Mouse (Mus musculus) monocyte, adult 5-6 weeks (primary cell): ENCODE results near the gene Olfr1215. TPM values are rescaled to one million over a fixed set of nuclear protein-coding genes. Genes with fewer than 3 reads are reported as not detected.
"Not testable (repeated sequence)": the region's sequence is repeated elsewhere in the genome, so short reads cannot be mapped to it uniquely, and the experiment has no call there.

Experiments
- ATAC-seq: fragments of 153-309, 156-312 bp; replicated peaks from 2 replicates; pipeline ENCODE4 v1.8.0; 2017; ENCODE audit warnings: mild to moderate bottlenecking; ENCODE audit not compliant: low TSS enrichment, insufficient number of reproducible peaks, severe bottlenecking, poor library complexity, low FRiP score
- total RNA-seq: library from RNA; stranded (forward); fragments of 200-1000, 200-491, 200-594 nt; gene quantifications from 3 replicates; pipeline ENCODE4 v1.2.3, GENCODE M21; 2017

The Olfr1215 gene
- total RNA-seq = not detected in 3 replicates

GRCm38 (mm10) chr2:89006873-89007272, at the start of gene Olfr1215:
Gene Olfr1215 (minus strand): TSS chr2:89006973.
- ATAC-seq = no peak

- no peak for ATAC-seq
Observed at GRCm38 (mm10) chr2:89031965-89032364, 25.2 kb upstream of the Olfr1215 start, which contains the start of gene Olfr1217. Gene Olfr1217 (minus strand): TSS chr2:89032065.

GRCm38 (mm10) chr2:89021436-89021835, 14.7 kb upstream of the Olfr1215 start:
- not testable (repeated sequence) for ATAC-seq

- ATAC-seq = no peak
Observed at GRCm38 (mm10) chr2:89018240-89018639, 11.5 kb upstream of the Olfr1215 start, which contains the start of gene Olfr1216. Gene Olfr1216 (minus strand): TSS chr2:89018340.

GRCm38 (mm10) chr2:88992553-88992952, 14.2 kb downstream of the Olfr1215 start, which contains the start of gene Olfr1214:
Gene Olfr1214 (minus strand): TSS chr2:88992653.
- ATAC-seq = no peak

GRCm38 (mm10) chr2:88980181-88980580, 26.6 kb downstream of the Olfr1215 start, which contains the start of gene Gm13762:
Gene Gm13762 (minus strand): TSS chr2:88980281.
- ATAC-seq = no peak

GRCm38 (mm10) chr2:88953669-88954068, 53.1 kb downstream of the Olfr1215 start, which contains the start of gene Olfr1212:
Gene Olfr1212 (plus strand): TSS chr2:88953969.
- ATAC-seq = no peak

Other genes starting within 250 kb of the Olfr1215 start
- gene Olfr1199, start 246.5 kb downstream of the Olfr1215 start, total RNA-seq = not detected in 3 replicates
- not detected in 3 replicates for gene Olfr1200, start 236.5 kb downstream of the Olfr1215 start, total RNA-seq
- not detected in 3 replicates for gene Olfr1201, start 213.9 kb downstream of the Olfr1215 start, total RNA-seq
- not detected in 3 replicates for gene Olfr1202, start 192.5 kb downstream of the Olfr1215 start, total RNA-seq
- not detected in 3 replicates for gene Olfr1205, start 177.2 kb downstream of the Olfr1215 start, total RNA-seq
- gene Olfr1204, start 157.7 kb downstream of the Olfr1215 start, total RNA-seq = not detected in 3 replicates
- gene Olfr1206, start 143.7 kb downstream of the Olfr1215 start, total RNA-seq = not detected in 3 replicates
- gene Olfr1208, start 104.7 kb downstream of the Olfr1215 start, total RNA-seq = not detected in 3 replicates
- gene Olfr1209, start 91.8 kb downstream of the Olfr1215 start, total RNA-seq = not detected in 3 replicates
- gene Olfr1211, start 68.9 kb downstream of the Olfr1215 start, total RNA-seq = 0.75 TPM in 1 of 3 replicates, not detected in the others
- gene Olfr1212, start 53.0 kb downstream of the Olfr1215 start, total RNA-seq = not detected in 3 replicates
- gene Gm13762, start 26.7 kb downstream of the Olfr1215 start, total RNA-seq = not detected in 3 replicates
- not detected in 3 replicates for gene Olfr1214, start 14.3 kb downstream of the Olfr1215 start, total RNA-seq
- not detected in 3 replicates for gene Olfr1216, start 11.4 kb upstream of the Olfr1215 start, total RNA-seq
- gene Olfr1217, start 25.1 kb upstream of the Olfr1215 start, total RNA-seq = not detected in 3 replicates
- gene Olfr1218, start 54.2 kb upstream of the Olfr1215 start, total RNA-seq = not detected in 3 replicates
- gene Olfr1219, start 76.5 kb upstream of the Olfr1215 start, total RNA-seq = not detected in 3 replicates
- not detected in 3 replicates for gene Olfr1220, start 99.9 kb upstream of the Olfr1215 start, total RNA-seq
- not detected in 3 replicates for gene Olfr1221, start 110.3 kb upstream of the Olfr1215 start, total RNA-seq
- gene Olfr1222, start 126.1 kb upstream of the Olfr1215 start, total RNA-seq = 0.96 TPM in 1 of 3 replicates, not detected in the others
- not detected in 3 replicates for gene Olfr1223, start 144.6 kb upstream of the Olfr1215 start, total RNA-seq
- gene Olfr1224-ps1, start 157.1 kb upstream of the Olfr1215 start, total RNA-seq = not detected in 3 replicates
- not detected in 3 replicates for gene Olfr1225, start 167.7 kb upstream of the Olfr1215 start, total RNA-seq
- not detected in 3 replicates for gene Olfr1226, start 193.1 kb upstream of the Olfr1215 start, total RNA-seq
- gene Olfr1228, start 247.1 kb upstream of the Olfr1215 start, total RNA-seq = 1.0 TPM in 1 of 3 replicates, not detected in the others